Mouse (Mus musculus) midbrain, postnatal 0 days (tissue): ENCODE data around the gene Rspo1. TPM values are rescaled to one million over a fixed set of nuclear protein-coding genes. Genes with fewer than 3 reads are reported as not detected.

Experiments
- ATAC-seq: fragments of 200-750 bp; cut with Nextera tagmentation; 2 replicates; pipeline ENCODE4 v1.8.0; 2017; ENCODE audit warnings: moderate number of reproducible peaks, mild to moderate bottlenecking, moderate TSS enrichment, moderate library complexity; ENCODE audit not compliant: low FRiP score
- DNase-seq: peaks from one replicate; pipeline ENCODE4 v3.0.0-alpha.2; 2015; ENCODE audit warnings: low spot score
- H3K27ac ChIP-seq: fragments of 300-500 bp; sonication (generic); 2 replicates; pipeline ENCODE4 v1.5.1; 2014; ENCODE audit warnings: low read depth, mild to moderate bottlenecking, low read length, mixed read lengths
- H3K27me3 ChIP-seq: fragments of 300-500 bp; sonication (generic); 2 replicates; pipeline ENCODE4 v1.6.1; 2014; ENCODE audit warnings: low read length, control low read depth, mixed read lengths; ENCODE audit not compliant: insufficient read depth
- H3K36me3 ChIP-seq: fragments of 300-500 bp; sonication (generic); 2 replicates; pipeline ENCODE4 v1.6.1; 2014; ENCODE audit warnings: low read length, control low read depth, mixed read lengths; ENCODE audit not compliant: insufficient read depth
- H3K4me1 ChIP-seq: fragments of 300-500 bp; sonication (generic); 2 replicates; pipeline ENCODE4 v1.6.1; 2014; ENCODE audit warnings: mild to moderate bottlenecking, control low read depth, antibody characterized with exemption, low read length, mixed read lengths; ENCODE audit not compliant: insufficient read depth
- H3K4me2 ChIP-seq: fragments of 300-500 bp; sonication (generic); 2 replicates; pipeline ENCODE4 v1.6.1; 2014; ENCODE audit warnings: low read depth, mild to moderate bottlenecking, low read length, mixed read lengths; ENCODE audit not compliant: poor library complexity, severe bottlenecking
- H3K4me3 ChIP-seq: fragments of 300-500 bp; sonication (generic); 2 replicates; pipeline ENCODE4 v1.5.1; 2014; ENCODE audit warnings: low read depth, mild to moderate bottlenecking, low read length, moderate library complexity
- H3K9ac ChIP-seq: fragments of 300-500 bp; sonication (generic); replicated peaks from 2 replicates; pipeline ENCODE4 v1.6.1; 2014; ENCODE audit warnings: mild to moderate bottlenecking, low read length, moderate library complexity, mixed read lengths; ENCODE audit not compliant: poor library complexity, severe bottlenecking
- H3K9me3 ChIP-seq: fragments of 300-500 bp; sonication (generic); 2 replicates; pipeline ENCODE4 v1.6.1; 2016; ENCODE audit warnings: low read length, control low read depth
- CTCF ChIP-seq: IDR thresholded peaks from 2 replicates; pipeline ENCODE4 v1.5.1; 2016; ENCODE audit warnings: antibody characterized with exemption, mild to moderate bottlenecking
- WGBS: fragments of 180-500 bp; shearing (Covaris S2); extraction: QIAGEN DNeasy Blood & Tissue Kit; methylation state at CpG from one replicate; pipeline ENCODE4 v1.1.7; 2014; 5-methylcytosine and 5-hydroxymethylcytosine counted together
- polyA plus RNA-seq: library from polyadenylated mRNA; unstranded; fragments of >200 nt; fragmentation: Nextera tagmentation; extraction: Ambion mirVana; gene quantifications from 2 replicates; pipeline ENCODE4 v1.2.1, GENCODE M21; 2015
- total RNA-seq: library from RNA; depleted of rRNA; stranded (reverse); fragments of >200 nt; gene quantifications from 2 replicates; pipeline ENCODE4 v1.2.3, GENCODE M21; 2014

Gene Rspo1
- total and polyA plus RNA-seq, 2 experiments from 2014 or later = 1.8 to 2.5 TPM

DNA sequence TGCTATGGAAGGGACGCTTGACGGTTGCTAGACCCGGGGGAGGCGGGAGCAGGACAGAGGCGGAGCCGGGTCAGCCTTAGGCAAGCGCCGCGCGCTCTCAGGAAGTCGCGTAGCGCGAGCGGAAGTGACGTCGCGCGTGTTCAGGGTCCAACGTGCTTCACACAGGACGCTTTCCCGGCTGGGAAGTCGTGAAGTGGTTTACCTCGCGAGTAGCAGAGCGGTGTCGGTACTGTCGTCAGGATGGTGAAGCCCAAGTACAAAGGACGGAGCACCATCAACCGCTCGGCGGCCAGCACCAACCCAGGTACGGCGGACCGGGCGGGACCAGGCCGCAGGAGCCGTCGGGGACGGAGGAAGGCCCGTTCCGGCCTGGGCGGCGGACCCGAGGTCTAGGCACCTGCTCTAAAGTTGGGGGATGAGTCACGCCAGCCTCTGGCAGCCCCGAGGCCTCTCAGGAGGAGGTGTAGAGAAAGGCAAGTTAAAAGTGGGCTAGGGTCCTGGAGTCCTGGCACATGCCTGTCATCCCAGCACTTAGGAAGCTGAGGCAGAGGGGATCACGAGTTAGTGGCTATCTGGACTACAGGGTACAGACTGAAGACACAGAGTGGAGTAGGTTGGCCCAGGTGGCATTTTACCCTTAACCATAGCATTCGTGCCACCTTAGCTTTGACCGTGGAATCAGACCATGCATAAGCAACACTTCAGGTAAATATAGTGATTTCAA, 43.8 kb downstream of the Rspo1 start:
- Histone ChIP-seq H3K27ac (peak overlapping the region; percentile 72), H3K9me3 (no peaks in the 10 kb centered on the region), H3K9ac (peak overlapping the region; percentile 79), H3K4me2 (peak overlapping the region; percentile 75), H3K4me3 (peak overlapping the region; percentile 93), H3K4me1 (no peaks in the 10 kb centered on the region), H3K27me3 (no peaks in the 10 kb centered on the region), H3K36me3 (peaks cover 2% of the 10 kb centered on the region; the same call in 1 of the 2 replicates)
- ATAC-seq (peak; percentile 96), DNase-seq (peak; percentile 97)
- TF ChIP-seq CTCF = no peak
- 1% methylated on average over 50 of the region's 50 CpGs for WGBS

DNA sequence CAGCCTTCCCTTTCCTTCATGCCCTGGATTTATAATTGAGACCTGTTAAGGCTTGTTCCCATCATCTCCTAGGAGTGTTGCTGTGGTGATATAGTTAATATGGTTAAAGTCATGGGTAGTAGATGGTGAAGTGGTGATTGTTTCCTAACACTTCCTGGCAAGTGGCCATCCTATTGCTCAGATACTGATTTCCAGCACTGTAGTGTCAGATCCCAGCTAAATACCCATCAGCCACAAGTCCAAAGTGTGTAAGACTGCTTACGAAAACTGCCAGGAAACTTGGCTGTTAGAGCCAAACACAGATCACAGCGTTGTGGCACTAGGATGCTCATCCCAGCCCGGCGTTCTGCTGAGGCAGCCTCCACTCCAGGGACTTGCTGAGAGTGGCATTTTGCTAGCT, 48.1 kb downstream of the Rspo1 start:
- TF ChIP-seq CTCF = no peak

DNA sequence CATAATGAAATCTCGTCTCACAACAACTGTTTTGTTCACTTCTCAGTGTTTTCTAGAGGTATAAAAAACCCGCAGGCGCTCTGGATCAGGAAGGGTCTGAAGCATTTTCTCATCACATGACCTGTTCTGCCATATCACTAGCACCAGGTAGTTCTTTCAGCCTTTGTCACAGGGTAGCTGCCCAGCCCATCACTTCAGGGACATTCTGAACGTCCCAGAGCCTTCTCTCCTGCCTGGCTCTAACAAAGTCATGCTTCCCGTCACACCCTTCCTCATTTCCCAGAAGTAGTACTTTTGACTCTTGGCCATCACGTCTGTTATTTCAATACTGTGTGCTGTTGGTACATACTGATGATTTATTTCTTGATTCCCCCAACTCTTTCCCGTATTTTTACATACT, 58.2 kb downstream of the Rspo1 start:
- TF ChIP-seq CTCF = no peak
- H3K27me3 ChIP-seq = no peaks in the 10 kb centered on the region
- 87% methylated on average over 7 of the region's 7 CpGs for WGBS
- DNase-seq (no peak), ATAC-seq (no peak)
- H3K4me3 ChIP-seq = no peak overlapping the region
- H3K36me3 ChIP-seq = peaks cover 71% of the 10 kb centered on the region
- no peak overlapping the region for H3K27ac ChIP-seq
- H3K9me3 ChIP-seq = no peaks in the 10 kb centered on the region
- no peaks in the 10 kb centered on the region for H3K4me1 ChIP-seq
- H3K4me2 ChIP-seq = no peak overlapping the region
- H3K9ac ChIP-seq = no peak overlapping the region

More for the DNA sequence above, 48.1 kb downstream of the Rspo1 start:
- no peak overlapping the region for H3K4me3 ChIP-seq
- no peaks in the 10 kb centered on the region for H3K4me1 ChIP-seq
- H3K4me2 ChIP-seq = no peak overlapping the region
- H3K9ac ChIP-seq = no peak overlapping the region
- no peak overlapping the region for H3K27ac ChIP-seq
- DNase-seq = no peak
- peaks cover 20% of the 10 kb centered on the region for H3K36me3 ChIP-seq
- H3K27me3 ChIP-seq = no peaks in the 10 kb centered on the region
- WGBS = 96% methylated on average over 4 of the region's 4 CpGs
- no peaks in the 10 kb centered on the region for H3K9me3 ChIP-seq
- ATAC-seq = no peak

DNA sequence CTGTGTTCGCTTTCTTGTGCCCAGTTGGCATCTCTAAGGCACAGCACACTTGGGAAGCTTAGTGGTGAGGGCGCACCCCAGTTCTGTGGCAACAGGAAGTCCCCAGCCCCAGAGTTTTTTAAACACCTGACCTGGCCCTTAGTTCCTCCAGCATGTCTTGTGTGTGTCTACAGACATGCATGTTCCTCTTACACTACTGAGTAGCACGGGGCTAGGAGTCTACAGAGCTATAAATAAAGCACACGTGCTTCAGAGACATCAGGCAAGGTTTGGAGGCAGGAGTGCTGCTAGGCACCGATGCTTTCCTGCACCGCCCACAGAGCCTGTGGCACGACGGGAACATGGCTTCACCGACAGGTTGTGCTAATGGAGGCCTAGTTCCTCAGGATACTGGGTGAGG, 69.2 kb downstream of the Rspo1 start:
- no peaks in the 10 kb centered on the region for H3K27me3 ChIP-seq
- no peak overlapping the region for H3K27ac ChIP-seq
- no peak overlapping the region for H3K9ac ChIP-seq
- H3K36me3 ChIP-seq = peaks cover 43% of the 10 kb centered on the region
- H3K4me3 ChIP-seq = no peak overlapping the region
- TF ChIP-seq CTCF = no peak
- ATAC-seq = no peak
- H3K4me1 ChIP-seq = no peaks in the 10 kb centered on the region
- no peak overlapping the region for H3K4me2 ChIP-seq
- DNase-seq = no peak
- WGBS = 90% methylated on average over 9 of the region's 9 CpGs
- no peaks in the 10 kb centered on the region for H3K9me3 ChIP-seq

DNA sequence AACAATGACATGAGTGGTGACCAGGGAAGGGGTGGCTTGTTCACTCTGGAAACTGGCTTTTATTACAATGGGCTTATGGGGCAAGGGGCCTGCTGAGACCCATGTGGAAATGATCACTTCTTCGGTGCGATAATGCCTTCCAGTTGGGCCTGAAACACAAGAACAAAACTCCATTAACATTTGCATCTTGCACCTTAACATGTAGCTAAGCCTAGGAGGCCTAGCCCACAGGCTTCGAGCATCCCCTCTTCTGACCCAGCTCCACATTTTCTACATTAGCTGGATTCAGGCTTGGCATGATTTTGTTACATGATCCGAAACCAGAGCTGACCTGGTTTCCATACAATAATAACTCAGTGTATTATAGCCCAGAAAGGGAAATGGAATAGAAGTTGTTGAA, 70.2 kb downstream of the Rspo1 start:
- no peak for TF ChIP-seq CTCF
- H3K9me3 ChIP-seq = no peaks in the 10 kb centered on the region
- H3K4me2 ChIP-seq = no peak overlapping the region
- no peaks in the 10 kb centered on the region for H3K4me1 ChIP-seq
- ATAC-seq (no peak), DNase-seq (no peak)
- peaks cover 42% of the 10 kb centered on the region for H3K36me3 ChIP-seq
- H3K27me3 ChIP-seq = no peaks in the 10 kb centered on the region
- H3K27ac ChIP-seq = no peak overlapping the region
- no peak overlapping the region for H3K9ac ChIP-seq
- 89% methylated on average over 4 of the region's 4 CpGs for WGBS
- H3K4me3 ChIP-seq = no peak overlapping the region

DNA sequence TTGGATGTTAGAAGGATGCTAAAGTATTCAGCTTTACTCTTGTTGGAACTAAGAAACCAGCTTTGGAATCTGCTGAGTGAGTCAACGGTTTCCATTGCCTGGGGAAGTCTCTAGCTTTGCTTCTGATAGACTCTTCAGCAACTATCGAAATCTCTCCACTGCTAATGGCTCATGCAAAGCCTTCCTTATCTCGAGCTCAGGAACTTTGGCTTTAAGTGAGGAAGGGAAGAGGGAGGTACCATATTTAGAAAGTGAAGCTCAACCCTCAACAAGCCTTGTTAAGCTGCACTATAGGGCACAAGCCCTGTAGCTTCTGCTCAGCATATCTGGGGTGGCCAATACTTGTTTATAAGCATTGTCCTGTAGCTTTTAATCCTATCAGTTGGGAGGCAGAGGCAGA, 71.0 kb downstream of the Rspo1 start:
- no peak for ATAC-seq

More for the DNA sequence above, 71.0 kb downstream of the Rspo1 start:
- Histone ChIP-seq H3K36me3 (peaks cover 36% of the 10 kb centered on the region), H3K9me3 (no peaks in the 10 kb centered on the region), H3K9ac (no peak overlapping the region), H3K4me1 (no peaks in the 10 kb centered on the region), H3K27me3 (no peaks in the 10 kb centered on the region), H3K27ac (no peak overlapping the region), H3K4me3 (no peak overlapping the region), H3K4me2 (no peak overlapping the region)
- no peak for TF ChIP-seq CTCF
- 60% methylated on average over 3 of the region's 3 CpGs for WGBS
- DNase-seq = no peak
